Mouse (Mus musculus): Measurements from ENCODE around the gene Rpn1. TPM values are rescaled to one million over a fixed set of nuclear protein-coding genes. Genes with fewer than 3 reads are reported as not detected.

The Rpn1 gene
- polyA plus RNA-seq, 1 experiment from 2014 or later = 288 TPM

DNA sequence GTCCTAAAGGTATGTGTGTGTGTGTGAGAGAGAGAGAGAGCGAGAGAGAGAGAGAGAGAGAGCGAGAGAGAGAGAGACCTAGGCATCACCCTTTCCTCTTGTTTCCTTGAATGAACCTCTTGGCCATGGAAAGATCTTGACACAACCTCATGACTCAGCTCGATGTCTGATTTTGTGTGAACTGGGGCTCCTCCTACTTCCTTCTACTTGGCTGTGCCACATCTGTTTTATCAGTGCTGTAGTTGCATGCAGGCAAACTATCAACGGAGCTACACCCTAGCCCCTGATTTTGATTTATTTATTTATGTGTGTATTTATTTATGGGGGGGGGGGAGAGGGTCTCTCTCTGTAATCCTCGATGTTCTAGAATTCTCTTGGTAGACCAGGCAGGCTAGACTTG lies 36.4 kb upstream of the Rpn1 start:
- H3K4me2 ChIP-seq (ENCODE audit: low read depth, low read length) = no peak overlapping the region
- no peak overlapping the region for H3K27ac ChIP-seq (ENCODE audit: low read depth, low read length)
- H3K9me3 ChIP-seq (ENCODE audit: control insufficient read depth, low read length) = no peaks in the 10 kb centered on the region
- no peak overlapping the region for H3K4me3 ChIP-seq (ENCODE audit: low read depth, low read length)
- H3K27me3 ChIP-seq (ENCODE audit: control insufficient read depth, insufficient read depth, low read length) = 0 out of 2 replicates have a peak, but pooled peaks cover 2% of the 10 kb centered on the region
- H3K4me1 ChIP-seq (ENCODE audit: control insufficient read depth, insufficient read depth, low read length) = peaks cover 15% of the 10 kb centered on the region
- no peak overlapping the region for H3K9ac ChIP-seq (replicated peaks; ENCODE audit: low read depth, low read length)
- ATAC-seq (ENCODE audit: low read depth) = no peak
- 89% methylated on average over 5 of the region's 5 CpGs for WGBS
- H3K36me3 ChIP-seq (ENCODE audit: control insufficient read depth, insufficient read depth, low read length) = no peaks in the 10 kb centered on the region

DNA sequence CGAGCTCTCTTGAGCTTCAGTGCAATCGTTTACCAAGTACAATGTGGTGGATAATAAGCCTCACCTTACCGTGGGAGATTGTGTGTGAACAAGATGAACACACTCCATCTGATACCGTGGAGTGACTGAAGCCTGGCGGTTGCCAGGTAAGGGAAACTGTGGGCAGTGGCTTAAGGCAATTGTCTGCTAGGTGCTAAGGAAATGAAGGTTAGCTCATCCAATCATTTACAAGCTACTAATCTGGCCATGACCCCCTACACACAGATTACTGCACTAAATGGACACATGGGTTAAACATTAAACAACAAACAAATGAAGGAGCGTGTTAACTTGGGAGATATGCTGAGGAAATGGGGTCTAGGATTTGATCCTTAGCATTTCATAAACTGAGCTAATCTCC lies 35.3 kb upstream of the Rpn1 start:
- Histone ChIP-seq H3K4me1 (ENCODE audit: control insufficient read depth, insufficient read depth, low read length) (peaks cover 3% of the 10 kb centered on the region), H3K36me3 (ENCODE audit: control insufficient read depth, insufficient read depth, low read length) (no peaks in the 10 kb centered on the region), H3K27ac (ENCODE audit: low read depth, low read length) (no peak overlapping the region), H3K27me3 (ENCODE audit: control insufficient read depth, insufficient read depth, low read length) (0 out of 2 replicates have a peak, but pooled peaks cover 2% of the 10 kb centered on the region), H3K9me3 (ENCODE audit: control insufficient read depth, low read length) (no peaks in the 10 kb centered on the region), H3K4me3 (ENCODE audit: low read depth, low read length) (no peak overlapping the region), H3K9ac (replicated peaks; ENCODE audit: low read depth, low read length) (no peak overlapping the region), H3K4me2 (ENCODE audit: low read depth, low read length) (no peak overlapping the region)
- 75% methylated on average over 6 of the region's 6 CpGs for WGBS
- ATAC-seq (ENCODE audit: low read depth) = no peak

DNA sequence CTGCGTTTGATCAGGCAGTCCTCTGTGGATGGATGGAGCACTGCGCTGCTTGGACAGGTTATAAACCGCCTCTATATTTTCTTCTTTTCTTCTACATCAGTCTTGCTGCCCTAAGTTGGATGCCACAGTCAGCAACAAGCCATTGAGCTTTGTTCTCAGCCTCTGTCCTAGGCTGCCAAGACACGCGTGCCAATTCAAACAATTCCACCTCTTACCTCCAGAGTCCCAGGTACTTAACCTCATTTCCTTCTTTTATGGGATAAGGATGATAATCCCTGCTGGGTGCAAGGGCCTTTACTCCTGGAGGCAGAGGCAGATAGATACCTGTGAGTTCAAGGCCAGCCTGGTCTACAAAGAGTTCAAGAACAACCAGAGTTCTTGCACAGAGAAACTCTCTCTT lies 33.1 kb upstream of the Rpn1 start:
- Histone ChIP-seq H3K4me2 (ENCODE audit: low read depth, low read length) (no peak overlapping the region), H3K27ac (ENCODE audit: low read depth, low read length) (no peak overlapping the region), H3K4me1 (ENCODE audit: control insufficient read depth, insufficient read depth, low read length) (no peaks in the 10 kb centered on the region), H3K27me3 (ENCODE audit: control insufficient read depth, insufficient read depth, low read length) (0 out of 2 replicates have a peak, but pooled peaks cover 2% of the 10 kb centered on the region), H3K9me3 (ENCODE audit: control insufficient read depth, low read length) (no peaks in the 10 kb centered on the region), H3K36me3 (ENCODE audit: control insufficient read depth, insufficient read depth, low read length) (no peaks in the 10 kb centered on the region), H3K9ac (replicated peaks; ENCODE audit: low read depth, low read length) (no peak overlapping the region), H3K4me3 (ENCODE audit: low read depth, low read length) (no peak overlapping the region)
- WGBS = 93% methylated on average over 5 of the region's 5 CpGs
- no peak for ATAC-seq (ENCODE audit: low read depth)

DNA sequence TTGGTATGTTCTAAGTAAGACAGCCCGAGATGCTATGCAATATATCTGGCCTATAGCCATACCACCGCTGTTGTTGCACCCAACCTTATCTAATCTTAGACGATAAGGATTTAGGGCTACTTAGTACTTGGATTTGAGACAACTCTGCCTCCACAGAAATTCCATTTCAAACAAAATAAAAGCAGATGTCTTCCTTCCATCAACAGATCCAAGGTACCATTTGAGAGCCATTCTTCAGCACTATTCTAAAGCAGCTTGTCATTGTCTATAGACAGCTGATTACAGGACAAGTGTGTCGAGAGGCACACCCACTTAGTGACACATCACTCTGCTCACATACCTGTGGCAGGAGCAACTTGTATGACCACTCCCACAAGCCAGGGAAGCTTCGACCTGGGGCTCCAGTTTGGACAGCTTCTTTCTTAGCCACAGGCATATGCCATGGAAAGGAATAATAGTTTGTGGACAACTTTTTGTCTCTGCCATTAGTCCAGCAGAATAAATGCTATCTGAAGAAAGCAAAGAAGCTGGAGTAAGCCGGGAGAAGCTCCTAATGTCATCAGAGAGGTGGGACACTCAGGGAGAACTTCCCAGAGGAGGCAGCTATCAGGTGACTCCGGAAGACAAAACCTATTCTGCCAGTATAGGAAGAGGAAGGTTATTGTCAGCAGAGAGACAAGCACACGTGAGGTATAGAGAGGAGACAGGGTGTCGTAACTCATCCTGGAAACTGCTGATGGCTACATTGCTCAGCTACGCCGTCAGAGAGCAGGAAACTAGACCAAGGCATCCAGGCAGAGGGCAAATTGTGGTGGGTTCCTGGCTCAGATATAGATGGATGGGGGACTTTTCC lies 30.8 kb upstream of the Rpn1 start:
- ATAC-seq (ENCODE audit: low read depth) = no peak
- 71% methylated on average over 11 of the region's 11 CpGs for WGBS
- no peak overlapping the region for H3K27ac ChIP-seq (ENCODE audit: low read depth, low read length)

DNA sequence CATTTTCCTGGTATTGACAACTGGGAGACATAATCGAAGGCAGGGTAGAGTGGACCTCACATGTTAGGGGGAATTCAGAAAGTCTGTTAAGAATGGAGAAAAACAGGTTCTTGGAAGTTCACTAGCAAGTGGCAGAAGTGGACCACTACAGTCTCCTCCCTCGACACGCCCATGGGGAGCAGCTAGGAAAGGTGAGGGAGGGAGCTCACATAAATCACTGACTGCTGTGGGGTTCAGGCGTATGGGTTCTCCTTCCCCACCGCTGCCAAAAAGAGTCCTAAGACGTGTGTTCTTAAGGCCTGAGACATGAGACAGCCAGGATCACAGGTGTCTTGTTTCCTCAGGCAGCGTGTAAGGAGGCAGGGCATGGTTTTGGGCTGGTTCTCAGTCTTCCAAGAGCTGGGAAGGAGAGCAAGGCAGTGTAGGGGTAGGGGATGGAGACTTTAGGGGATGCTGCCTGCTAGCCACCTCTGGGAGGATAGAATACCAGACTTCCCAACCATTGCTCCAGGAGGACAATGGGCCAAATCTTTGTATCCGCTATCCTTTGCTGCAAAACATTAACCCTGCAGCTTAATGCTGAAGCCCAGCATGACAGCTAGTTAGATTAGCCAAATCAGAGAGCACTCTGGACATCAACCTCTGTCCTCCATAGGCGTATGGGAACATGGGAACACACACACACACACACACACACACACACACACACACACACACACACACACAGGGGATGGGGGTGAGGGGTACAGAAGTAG lies 30.0 kb upstream of the Rpn1 start:
- Histone ChIP-seq H3K4me1 (ENCODE audit: control insufficient read depth, insufficient read depth, low read length) (no peaks in the 10 kb centered on the region), H3K9me3 (ENCODE audit: control insufficient read depth, low read length) (no peaks in the 10 kb centered on the region), H3K27ac (ENCODE audit: low read depth, low read length) (no peak overlapping the region), H3K36me3 (ENCODE audit: control insufficient read depth, insufficient read depth, low read length) (no peaks in the 10 kb centered on the region), H3K4me3 (ENCODE audit: low read depth, low read length) (no peak overlapping the region), H3K4me2 (ENCODE audit: low read depth, low read length) (no peak overlapping the region), H3K27me3 (ENCODE audit: control insufficient read depth, insufficient read depth, low read length) (0 out of 2 replicates have a peak, but pooled peaks cover 2% of the 10 kb centered on the region), H3K9ac (replicated peaks; ENCODE audit: low read depth, low read length) (no peak overlapping the region)
- ATAC-seq (ENCODE audit: low read depth) = no peak
- WGBS = 64% methylated on average over 9 of the region's 9 CpGs

More for the DNA sequence above, 30.8 kb upstream of the Rpn1 start:
- Histone ChIP-seq H3K27me3 (ENCODE audit: control insufficient read depth, insufficient read depth, low read length) (0 out of 2 replicates have a peak, but pooled peaks cover 2% of the 10 kb centered on the region), H3K4me1 (ENCODE audit: control insufficient read depth, insufficient read depth, low read length) (no peaks in the 10 kb centered on the region), H3K36me3 (ENCODE audit: control insufficient read depth, insufficient read depth, low read length) (no peaks in the 10 kb centered on the region), H3K4me2 (ENCODE audit: low read depth, low read length) (no peak overlapping the region), H3K9ac (replicated peaks; ENCODE audit: low read depth, low read length) (no peak overlapping the region), H3K4me3 (ENCODE audit: low read depth, low read length) (no peak overlapping the region), H3K9me3 (ENCODE audit: control insufficient read depth, low read length) (no peaks in the 10 kb centered on the region)

DNA sequence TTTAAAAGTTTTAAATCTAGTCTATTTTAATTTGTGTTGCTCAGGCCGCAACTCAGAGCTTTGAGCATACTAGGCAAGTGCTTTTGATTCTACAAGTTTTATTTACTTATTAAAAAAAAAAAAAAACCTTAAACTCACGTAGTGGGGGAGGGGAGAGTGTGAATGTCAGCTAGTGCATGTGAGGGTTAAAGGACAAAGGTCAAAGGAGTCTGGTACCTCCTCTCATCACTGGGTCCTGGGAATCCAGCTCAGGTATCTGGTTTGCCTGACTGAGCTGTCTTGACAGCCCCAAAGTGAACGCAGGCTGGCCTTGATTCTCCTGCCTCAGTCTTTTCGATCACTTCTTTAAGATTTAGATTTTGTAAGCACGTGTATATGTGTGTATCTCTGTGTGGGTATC lies 28.6 kb upstream of the Rpn1 start:
- Histone ChIP-seq H3K9me3 (ENCODE audit: control insufficient read depth, low read length) (no peaks in the 10 kb centered on the region), H3K27ac (ENCODE audit: low read depth, low read length) (no peak overlapping the region), H3K9ac (replicated peaks; ENCODE audit: low read depth, low read length) (no peak overlapping the region), H3K4me1 (ENCODE audit: control insufficient read depth, insufficient read depth, low read length) (no peaks in the 10 kb centered on the region), H3K27me3 (ENCODE audit: control insufficient read depth, insufficient read depth, low read length) (no peaks in the 10 kb centered on the region), H3K4me2 (ENCODE audit: low read depth, low read length) (no peak overlapping the region), H3K36me3 (ENCODE audit: control insufficient read depth, insufficient read depth, low read length) (no peaks in the 10 kb centered on the region), H3K4me3 (ENCODE audit: low read depth, low read length) (no peak overlapping the region)
- 83% methylated on average over 5 of the region's 5 CpGs for WGBS
- no peak for ATAC-seq (ENCODE audit: low read depth)

DNA sequence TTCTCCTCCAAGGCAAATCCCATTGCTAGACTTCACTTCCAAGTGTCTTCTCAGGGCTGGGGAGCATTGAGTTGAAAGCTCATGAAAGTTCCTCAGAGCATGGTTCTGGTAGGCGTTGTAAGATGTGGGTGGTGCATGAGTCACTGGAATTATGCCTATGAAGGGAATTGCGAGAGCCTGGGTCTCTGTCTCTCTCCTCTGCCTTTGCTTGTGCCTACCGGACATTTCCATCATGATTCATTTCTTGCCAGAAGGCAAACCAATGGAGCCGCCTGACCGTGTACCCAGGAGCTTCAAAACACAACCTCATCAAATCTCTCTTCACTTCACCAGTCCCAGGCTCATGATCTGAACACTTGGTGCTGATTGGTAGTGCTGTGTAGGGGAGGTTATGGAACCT lies 27.4 kb upstream of the Rpn1 start:
- no peak overlapping the region for H3K4me3 ChIP-seq (ENCODE audit: low read depth, low read length)
- ATAC-seq (ENCODE audit: low read depth) = no peak

DNA sequence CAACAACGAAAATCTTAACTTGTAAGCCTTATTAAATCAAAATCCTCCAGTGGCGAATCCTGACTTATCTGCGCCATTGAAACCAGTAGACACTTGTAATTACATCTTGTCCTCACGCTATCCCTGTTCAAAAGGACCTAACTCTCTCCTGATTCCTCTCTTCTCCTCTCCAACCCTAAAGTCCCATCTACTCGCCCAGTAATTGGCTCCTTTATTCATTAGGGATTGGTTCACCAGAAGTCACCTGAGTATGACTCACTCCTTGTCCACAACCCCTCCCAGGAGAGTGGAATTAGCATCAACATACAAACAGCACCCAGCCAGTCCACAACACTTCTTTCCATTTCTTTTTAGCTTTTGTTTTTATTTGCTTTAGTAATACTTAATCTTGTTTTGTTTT lies 24.4 kb upstream of the Rpn1 start:
- WGBS = 82% methylated on average over 5 of the region's 5 CpGs
- Histone ChIP-seq H3K9me3 (ENCODE audit: control insufficient read depth, low read length) (no peaks in the 10 kb centered on the region), H3K4me2 (ENCODE audit: low read depth, low read length) (no peak overlapping the region)

More for the DNA sequence above, 27.4 kb upstream of the Rpn1 start:
- Histone ChIP-seq H3K4me1 (ENCODE audit: control insufficient read depth, insufficient read depth, low read length) (no peaks in the 10 kb centered on the region), H3K9ac (replicated peaks; ENCODE audit: low read depth, low read length) (no peak overlapping the region), H3K9me3 (ENCODE audit: control insufficient read depth, low read length) (no peaks in the 10 kb centered on the region), H3K27me3 (ENCODE audit: control insufficient read depth, insufficient read depth, low read length) (no peaks in the 10 kb centered on the region), H3K36me3 (ENCODE audit: control insufficient read depth, insufficient read depth, low read length) (no peaks in the 10 kb centered on the region), H3K4me2 (ENCODE audit: low read depth, low read length) (no peak overlapping the region), H3K27ac (ENCODE audit: low read depth, low read length) (no peak overlapping the region)
- WGBS = 88% methylated on average over 5 of the region's 5 CpGs

DNA sequence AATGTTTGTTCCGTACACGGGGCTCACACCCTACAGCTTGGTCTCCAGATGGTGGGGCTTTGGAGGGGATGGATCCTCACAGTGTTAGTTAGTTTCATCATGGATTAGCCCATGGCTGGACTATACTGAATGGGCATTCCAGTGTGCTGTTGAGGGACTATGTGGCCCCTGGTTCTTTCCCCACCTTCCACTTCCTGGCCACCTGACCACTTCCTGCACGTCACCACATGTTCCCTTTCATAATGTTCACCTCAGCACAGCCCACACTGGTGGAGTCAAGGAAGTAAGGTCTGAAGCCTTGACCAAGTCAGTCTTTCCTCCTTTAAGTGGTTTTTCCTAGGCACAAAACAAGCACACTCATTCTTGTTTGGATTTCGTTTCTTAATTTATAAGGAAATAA lies 23.7 kb upstream of the Rpn1 start:
- no peak for ATAC-seq (ENCODE audit: low read depth)
- 89% methylated on average over 4 of the region's 4 CpGs for WGBS
- H3K4me1 ChIP-seq (ENCODE audit: control insufficient read depth, insufficient read depth, low read length) = no peaks in the 10 kb centered on the region
- H3K9ac ChIP-seq (replicated peaks; ENCODE audit: low read depth, low read length) = no peak overlapping the region
- H3K27ac ChIP-seq (ENCODE audit: low read depth, low read length) = no peak overlapping the region
- H3K4me2 ChIP-seq (ENCODE audit: low read depth, low read length) = no peak overlapping the region
- no peak overlapping the region for H3K4me3 ChIP-seq (ENCODE audit: low read depth, low read length)
- H3K27me3 ChIP-seq (ENCODE audit: control insufficient read depth, insufficient read depth, low read length) = no peaks in the 10 kb centered on the region
- no peaks in the 10 kb centered on the region for H3K36me3 ChIP-seq (ENCODE audit: control insufficient read depth, insufficient read depth, low read length)
- no peaks in the 10 kb centered on the region for H3K9me3 ChIP-seq (ENCODE audit: control insufficient read depth, low read length)

More for the DNA sequence above, 24.4 kb upstream of the Rpn1 start:
- Histone ChIP-seq H3K4me3 (ENCODE audit: low read depth, low read length) (no peak overlapping the region), H3K27me3 (ENCODE audit: control insufficient read depth, insufficient read depth, low read length) (no peaks in the 10 kb centered on the region), H3K36me3 (ENCODE audit: control insufficient read depth, insufficient read depth, low read length) (no peaks in the 10 kb centered on the region), H3K27ac (ENCODE audit: low read depth, low read length) (no peak overlapping the region), H3K9ac (replicated peaks; ENCODE audit: low read depth, low read length) (no peak overlapping the region), H3K4me1 (ENCODE audit: control insufficient read depth, insufficient read depth, low read length) (no peaks in the 10 kb centered on the region)
- ATAC-seq (ENCODE audit: low read depth) = no peak

Data from neural tube, embryonic 14.5 days (tissue).